Mouse (Mus musculus) cerebellum, adult (tissue): ENCODE data around the gene Nol12.

ENCODE experiments used
- ATAC-seq: cut with Nextera tagmentation; 2 replicates; pipeline ENCODE4 v1.9.2; 2017; ENCODE audit warnings: mild to moderate bottlenecking, moderate library complexity, mixed read lengths; ENCODE audit not compliant: insufficient number of reproducible peaks, low FRiP score, low TSS enrichment

Gene Nol12

DNA sequence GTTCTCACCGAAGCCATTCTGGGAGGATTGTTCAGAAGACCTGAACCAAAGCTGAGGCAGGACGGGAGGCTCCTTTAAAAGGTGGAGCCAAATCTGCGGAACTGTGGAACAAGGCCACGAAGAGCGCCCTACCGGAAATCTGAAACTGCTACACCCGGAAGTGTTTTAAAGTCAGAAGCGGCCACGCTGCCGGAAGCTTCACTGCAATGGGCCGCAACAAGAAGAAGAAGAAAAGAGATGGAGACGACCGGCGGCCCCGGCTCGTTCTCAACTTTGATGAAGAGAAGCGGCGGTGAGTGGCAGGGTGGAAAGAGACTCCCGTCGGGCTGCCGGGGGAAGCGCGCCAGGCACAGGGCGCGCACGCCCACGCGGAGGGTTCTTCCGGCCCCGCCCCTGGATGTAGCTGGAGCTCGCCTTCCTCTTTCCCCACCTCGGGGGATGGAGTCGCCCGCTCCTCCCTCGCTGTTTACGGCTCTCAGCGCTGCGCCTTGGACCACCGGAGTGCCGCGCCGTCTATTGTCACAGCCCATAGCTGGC lies at the start of gene Nol12:
TSS of gene Nol12 (plus strand) at position 150 of the 537 bp plus-strand sequence.
- peak; percentile 76 for ATAC-seq

DNA sequence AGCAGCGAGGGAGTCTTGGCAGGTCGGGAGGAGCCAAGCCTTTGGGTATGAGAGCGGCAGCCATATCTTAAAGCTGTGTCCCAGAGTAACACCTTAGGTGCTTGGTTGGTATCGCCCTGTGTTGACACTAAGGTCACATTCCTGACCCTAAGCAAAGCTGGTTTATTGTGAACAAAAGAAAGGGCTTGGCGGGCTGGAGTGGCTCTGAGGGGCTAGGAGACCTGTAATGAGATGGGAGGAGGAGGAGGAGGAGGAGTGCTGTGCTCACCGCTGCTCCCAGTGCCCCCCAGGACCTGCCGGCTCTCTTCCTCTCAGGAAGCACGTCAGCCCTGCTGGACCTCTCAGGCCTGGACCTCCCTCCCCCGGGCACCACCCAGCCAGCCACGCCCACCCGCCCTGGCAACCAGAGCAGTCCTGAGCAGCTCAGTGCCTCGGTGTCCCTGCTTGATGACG lies 45.3 kb upstream of the Nol12 start:
- no peak for ATAC-seq

DNA sequence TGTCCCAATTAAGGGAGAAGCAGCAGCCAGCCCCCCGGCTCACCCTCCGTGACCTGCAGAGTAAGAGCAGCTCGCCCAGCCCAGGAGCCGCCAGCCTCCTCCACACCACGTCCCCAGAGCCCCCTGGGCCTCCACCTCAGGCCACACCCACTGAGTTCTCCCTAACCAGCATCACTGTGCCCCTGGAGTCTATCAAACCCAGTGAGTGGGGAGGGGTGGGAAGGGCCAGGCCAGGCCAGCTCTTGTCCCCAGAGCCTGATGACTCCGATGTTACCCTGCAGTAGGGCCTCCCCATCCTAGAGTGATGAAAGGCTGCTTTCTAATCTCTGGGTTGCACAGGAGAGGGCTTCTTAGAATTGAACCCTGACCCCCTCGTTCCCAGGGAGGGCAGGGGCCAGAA lies 42.3 kb upstream of the Nol12 start:
- no peak for ATAC-seq

DNA sequence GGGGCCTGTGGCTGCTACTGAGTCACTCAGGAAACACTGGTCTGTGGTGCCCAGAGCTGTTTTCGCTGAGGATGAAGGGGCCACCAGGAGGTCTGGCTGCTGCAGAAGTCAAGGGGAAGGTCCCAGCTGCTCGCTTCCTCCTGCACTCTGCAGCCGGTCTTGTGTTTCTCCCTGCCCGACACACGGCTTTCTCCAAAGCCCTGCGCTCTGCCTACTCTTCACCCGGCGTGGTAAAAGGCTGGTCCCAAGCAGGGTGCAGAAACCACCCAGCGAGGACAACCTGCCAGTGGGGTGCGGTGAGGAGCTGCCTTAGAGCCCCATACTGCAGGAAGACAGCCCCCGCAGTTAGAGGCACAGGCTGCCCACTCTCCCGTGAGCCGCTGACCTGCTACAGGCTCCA lies 40.0 kb upstream of the Nol12 start:
- no peak for ATAC-seq

DNA sequence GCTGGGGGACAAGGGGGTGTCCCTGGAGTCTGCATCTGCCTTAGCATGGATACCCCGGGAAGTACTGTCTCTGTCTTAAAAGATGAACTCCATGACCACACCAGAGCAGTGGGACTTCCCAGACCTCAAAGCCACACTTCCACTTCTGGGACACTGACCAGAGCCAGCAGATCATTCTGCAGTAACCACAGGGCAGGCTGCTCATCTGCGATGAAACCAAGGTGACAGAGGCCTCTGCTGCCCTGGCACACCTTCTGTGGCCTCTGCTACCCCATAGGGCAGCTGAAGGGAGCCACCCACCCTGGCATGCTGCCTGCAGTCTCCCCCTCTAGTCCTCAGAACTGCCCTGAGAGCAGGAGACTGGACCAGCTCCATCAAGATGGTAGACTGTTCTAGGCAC lies 39.0 kb upstream of the Nol12 start:
- no peak for ATAC-seq

DNA sequence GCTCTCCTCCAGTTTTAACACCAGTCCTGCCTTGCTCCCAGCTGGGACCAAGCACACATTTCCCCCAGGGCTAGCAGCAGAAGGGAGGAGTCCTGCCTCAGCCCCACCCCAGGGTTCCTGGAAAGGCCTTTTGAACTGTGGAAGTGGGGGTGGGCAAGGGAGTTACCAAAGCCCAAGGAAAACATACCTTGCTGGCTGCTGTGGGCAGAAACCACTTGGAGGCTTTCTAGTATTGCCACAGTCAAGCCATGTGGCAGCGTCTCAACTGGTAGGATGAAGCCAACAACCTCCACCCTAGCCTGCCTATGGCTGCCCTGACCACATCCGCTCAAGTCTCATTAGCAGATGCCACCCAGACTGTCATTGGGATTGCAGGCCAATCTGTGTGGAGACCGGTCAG lies 38.6 kb upstream of the Nol12 start:
- ATAC-seq = no peak

DNA sequence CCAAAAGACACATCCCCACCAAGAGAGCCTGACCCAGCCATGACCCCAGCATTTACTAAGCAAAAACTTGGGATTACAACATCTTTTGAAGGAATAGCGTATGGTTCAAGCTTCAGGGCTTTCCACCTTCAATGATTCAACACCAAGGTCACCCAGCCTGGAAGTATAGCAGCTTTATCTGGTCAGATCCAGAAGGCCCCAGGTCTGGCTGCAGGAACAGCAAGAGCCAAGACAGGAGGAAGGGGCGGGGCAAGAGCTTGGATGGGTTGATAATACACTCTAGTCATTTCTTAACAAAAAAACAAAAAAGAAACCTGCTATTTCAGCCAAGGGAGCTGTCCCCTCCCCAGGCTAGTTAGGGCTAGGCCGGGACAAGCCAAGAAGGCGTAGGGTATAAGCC lies 37.2 kb upstream of the Nol12 start:
- ATAC-seq = no peak

DNA sequence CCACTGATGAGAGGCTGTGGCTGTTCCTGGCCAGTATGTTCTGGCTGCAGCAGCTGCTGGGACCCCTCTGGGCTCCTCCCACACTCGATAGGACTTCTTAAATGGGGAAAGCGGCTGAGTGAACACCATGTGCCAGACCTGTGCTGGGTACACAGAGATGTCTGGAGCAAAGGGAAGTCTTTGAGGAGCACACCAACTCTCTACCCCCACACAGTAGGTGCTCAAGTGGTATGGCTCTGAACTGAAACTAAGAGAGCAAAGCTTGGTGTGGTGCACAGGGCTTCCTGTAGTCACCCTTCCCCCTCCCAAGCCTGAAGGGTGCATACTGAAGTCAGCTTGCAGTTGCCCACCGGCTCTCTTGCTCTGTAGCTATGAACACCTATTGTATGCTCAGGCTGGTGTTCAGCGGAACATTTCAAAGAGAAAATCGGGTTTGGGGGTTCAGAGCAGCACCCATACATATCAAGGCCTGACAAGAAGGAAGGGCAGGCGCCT lies 36.2 kb upstream of the Nol12 start:
- no peak for ATAC-seq

DNA sequence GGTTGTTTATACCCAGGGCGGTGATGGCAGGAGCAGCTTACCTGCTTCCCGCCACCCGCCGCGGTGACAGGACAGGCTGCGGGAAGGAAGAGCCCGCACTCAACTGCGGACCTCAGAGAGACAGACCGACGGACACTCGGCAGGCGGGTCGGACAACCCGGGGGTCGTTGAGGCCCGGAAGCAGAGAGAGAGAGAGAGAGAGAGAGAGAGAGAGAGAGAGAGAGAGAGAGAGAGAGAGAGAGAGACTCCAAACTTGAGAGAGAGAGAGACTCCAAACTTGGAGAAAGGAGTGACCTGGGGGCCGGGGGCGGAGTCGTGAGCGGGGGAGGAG lies 35.4 kb upstream of the Nol12 start, which contains the start of gene Gm49510:
TSS of gene Gm49510 (plus strand) at position 259 of the 331 bp plus-strand sequence.
- no peak for ATAC-seq

DNA sequence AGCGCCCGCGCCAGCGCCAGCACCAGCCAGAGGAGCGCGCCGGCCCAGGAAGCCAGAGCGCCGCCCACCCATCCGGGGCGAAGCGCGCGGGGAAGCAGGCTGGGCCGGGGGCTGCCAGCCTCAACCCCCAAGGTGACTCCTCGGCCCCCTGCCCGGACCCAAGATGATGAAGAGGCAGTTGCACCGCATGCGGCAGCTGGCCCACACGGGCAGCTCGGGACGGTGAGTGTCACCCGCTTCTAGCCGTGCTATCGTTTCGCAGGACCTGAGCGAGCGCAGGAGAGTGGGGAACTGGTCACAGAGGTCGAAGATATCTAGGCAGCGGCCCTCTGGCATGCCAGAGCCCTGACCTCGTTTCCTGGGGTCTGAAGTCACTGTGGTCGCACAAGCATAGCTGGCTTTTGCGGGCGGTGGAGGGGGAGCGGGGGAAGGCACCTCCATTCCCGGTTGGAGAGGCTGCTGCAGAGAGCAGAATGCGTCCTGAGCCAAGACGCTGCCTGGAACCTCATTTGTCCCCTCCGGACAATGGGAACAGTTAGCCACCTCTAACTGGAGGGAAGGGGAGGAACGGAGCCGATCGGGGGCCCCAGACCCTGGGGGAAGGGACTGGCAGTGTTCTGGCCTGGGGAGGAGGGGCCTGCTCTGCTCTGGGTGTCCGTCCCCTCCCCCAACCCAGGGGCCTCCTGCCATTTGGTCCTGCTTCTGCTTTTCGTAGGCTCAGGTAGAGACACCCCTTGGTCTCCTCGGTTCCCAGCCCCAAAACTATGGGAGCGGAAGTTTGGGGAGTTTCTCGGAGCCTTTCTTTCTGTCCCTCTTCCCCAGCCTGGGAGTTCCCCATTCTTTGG lies 34.8 kb upstream of the Nol12 start, which contains the start of gene Sh3bp1:
TSS of gene Sh3bp1 (plus strand) at position 29 of the 845 bp plus-strand sequence.
- ATAC-seq = no peak

DNA sequence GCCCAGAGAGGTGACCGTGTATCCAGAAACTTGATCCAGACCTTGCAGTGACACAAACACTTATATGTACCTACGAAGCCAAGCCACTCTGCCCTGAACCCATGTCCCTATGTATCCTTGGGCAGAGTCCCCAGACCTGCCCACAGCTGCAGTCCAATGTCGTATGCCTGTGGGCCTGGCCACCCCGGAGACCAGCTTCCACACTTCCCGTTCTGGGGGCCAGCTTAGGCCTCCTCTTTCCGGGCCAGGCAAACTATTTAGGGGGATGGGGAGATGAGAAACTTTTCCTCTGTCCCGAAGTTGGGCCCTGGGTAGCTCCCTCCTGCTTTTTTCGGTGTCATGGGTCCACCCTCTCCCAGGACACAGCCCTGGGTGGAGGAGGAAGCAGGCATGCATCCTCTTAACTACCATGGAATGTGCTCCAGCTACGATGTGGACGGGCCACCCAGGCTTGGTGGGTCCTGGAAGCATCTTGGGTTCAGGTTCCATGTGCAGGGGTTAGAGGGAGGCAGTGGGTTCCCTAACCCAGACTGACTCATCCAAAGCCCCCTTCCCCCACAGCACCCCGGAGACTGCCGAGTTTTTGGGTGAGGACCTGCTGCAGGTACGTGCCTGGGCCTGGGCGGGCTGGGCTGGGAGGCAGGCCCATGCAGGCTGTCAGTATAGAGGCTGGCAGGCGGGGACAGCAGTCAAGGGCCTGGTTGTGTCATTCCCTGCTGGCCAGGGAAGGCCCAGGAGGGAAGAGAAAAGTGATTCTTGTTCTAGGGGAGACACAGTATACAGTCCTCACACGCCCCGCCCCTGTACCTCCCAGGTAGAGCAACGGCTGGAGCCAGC lies 33.9 kb upstream of the Nol12 start:
- no peak for ATAC-seq

DNA sequence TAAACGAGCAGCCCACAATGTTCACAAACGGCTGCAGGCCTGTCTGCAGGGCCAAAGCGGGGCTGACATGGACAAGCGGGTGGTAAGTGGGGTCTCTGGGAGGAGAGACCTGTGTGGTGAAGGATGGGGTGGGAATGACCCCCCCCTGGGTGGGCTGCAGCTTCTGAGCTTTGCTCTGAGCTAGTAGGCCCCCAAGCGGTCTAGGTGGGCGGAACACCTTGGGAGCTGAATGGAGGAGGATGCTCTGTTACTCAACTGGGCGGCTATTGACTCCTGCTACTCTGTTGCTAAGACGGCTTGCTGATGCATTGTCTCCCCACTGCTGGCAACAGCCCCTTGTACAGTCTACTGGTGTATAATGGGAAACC lies 33.3 kb upstream of the Nol12 start:
- ATAC-seq = no peak

DNA sequence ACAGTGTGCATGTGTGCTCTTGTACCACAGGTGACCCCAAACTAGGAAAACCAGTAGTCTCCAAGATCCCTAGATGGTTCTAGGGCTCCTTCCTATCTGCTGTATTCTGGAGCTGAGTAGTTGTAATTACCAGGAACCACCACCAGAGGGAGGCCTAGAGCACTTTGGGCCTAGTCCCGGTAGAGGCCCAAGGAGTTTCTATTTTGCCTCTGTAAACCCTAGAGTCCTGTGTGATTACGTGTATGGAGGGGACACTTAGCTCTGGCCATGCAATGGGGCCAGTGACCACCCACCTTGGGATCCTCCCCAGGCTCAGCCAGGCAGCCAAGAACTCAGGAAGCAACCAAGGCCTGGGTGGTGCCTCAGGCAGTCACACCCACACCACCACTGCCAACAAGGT lies 31.5 kb upstream of the Nol12 start:
- ATAC-seq = 0 out of 2 replicates have a peak, but pooled peaks have one; percentile 22

DNA sequence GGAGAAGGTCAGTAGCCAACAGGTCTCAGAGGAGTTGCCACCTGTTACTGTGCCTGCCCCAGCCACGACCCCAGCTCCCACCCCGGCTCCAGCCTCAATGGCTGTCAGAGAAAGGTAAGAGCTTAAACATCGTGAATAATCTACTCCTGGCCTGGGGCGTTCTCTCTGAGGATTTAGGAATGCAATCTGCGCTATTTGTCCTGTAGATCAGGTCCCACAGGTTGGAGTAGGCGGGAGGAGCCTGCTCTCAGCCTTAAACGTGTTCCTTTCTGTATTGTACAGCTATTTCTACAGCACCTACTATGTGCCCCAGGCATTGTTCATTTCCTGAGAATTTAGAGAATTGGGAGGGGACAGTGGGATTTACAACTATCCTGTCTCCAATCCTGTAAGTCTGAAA lies 26.3 kb upstream of the Nol12 start:
- no peak for ATAC-seq

DNA sequence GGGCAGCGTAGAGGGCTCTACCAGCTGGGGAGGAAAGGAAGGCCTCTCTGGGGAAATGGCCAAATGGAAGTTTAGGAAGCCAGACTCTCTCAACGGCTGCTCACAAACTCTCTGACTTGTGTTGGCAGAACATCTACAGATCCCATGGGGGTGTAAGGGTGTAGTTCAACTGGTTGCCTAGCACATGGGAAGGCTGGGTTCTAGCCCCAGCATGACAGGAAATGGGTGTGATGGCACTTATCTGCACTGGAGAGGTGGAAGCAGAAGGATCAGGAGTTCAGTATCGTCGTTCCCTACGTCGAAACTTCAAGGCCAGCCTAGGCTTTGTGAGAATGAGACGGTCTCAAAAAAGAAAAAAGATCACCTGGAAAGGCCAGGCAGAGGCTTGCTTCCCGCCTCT lies 25.8 kb upstream of the Nol12 start:
- ATAC-seq = no peak

DNA sequence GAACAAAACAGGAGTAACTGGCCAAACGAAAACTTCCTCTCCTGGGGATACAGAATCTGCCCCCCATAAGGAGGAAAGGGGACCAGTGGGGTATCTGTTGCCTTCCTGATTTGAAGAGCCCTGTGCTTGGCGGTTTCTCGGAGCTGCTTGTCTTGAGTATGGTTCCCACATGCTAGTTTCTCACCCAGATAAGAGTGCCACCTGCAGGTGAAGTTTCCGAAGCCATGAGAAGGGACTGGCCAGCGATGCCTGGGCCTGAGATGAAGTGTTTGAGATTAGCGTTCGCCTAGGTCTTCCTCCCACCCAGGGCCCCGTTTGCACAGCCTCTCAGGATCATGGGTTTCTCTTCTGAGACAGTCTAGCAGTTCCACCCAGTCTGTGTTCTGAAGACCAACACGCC lies 22.7 kb upstream of the Nol12 start:
- ATAC-seq = no peak

DNA sequence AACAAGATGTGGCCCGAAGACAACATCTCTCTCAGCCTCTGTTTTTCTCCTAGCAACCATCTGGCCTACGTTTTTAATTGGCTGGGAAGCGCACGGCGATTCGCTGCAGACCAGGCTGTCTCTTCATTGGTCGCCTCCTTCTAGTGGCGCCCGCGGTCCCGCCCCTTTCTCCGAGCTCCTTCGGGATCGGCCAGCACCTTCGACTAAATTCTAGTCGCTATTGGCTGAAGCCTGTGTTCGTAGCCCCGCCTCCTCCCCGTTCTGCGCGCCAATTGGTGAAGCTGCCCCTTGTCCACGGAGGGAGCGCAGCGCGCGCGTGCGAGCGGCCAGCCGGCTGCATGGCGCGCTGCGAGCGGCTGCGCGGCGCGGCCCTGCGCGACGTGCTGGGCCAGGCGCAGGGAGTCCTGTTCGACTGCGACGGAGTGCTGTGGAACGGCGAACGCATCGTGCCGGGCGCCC lies 21.1 kb upstream of the Nol12 start, which contains the start of gene Pdxp:
TSS of gene Pdxp (plus strand) at position 288 of the 459 bp plus-strand sequence.
- peak; percentile 87 for ATAC-seq

DNA sequence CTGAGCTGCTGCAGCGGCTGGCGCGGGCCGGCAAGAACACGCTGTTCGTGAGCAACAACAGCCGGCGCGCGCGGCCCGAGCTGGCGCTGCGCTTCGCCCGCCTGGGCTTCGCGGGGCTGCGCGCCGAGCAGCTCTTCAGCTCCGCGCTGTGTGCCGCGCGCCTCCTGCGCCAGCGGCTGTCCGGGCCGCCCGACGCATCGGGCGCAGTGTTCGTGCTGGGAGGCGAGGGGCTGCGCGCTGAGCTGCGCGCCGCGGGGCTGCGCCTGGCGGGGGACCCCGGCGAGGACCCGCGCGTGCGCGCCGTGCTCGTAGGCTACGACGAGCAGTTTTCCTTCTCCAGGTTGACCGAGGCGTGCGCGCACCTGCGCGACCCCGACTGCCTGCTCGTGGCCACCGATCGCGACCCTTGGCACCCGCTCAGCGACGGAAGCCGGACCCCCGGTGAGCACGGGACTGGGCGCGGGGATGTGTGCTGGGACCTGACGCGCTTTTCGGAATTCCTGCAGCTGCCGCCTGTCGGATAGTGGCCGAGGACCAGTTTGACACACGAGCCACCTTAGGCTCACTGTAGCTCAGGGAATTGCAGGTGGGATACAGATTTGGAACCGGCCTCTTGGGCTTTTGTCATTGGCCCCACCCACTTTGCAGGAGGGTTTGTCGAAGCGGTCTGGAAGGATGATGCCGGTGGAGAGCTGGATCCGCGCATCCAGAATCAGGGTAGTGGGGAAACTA lies 20.5 kb upstream of the Nol12 start:
- peak; percentile 17; the same call in 1 of the 2 replicates for ATAC-seq

DNA sequence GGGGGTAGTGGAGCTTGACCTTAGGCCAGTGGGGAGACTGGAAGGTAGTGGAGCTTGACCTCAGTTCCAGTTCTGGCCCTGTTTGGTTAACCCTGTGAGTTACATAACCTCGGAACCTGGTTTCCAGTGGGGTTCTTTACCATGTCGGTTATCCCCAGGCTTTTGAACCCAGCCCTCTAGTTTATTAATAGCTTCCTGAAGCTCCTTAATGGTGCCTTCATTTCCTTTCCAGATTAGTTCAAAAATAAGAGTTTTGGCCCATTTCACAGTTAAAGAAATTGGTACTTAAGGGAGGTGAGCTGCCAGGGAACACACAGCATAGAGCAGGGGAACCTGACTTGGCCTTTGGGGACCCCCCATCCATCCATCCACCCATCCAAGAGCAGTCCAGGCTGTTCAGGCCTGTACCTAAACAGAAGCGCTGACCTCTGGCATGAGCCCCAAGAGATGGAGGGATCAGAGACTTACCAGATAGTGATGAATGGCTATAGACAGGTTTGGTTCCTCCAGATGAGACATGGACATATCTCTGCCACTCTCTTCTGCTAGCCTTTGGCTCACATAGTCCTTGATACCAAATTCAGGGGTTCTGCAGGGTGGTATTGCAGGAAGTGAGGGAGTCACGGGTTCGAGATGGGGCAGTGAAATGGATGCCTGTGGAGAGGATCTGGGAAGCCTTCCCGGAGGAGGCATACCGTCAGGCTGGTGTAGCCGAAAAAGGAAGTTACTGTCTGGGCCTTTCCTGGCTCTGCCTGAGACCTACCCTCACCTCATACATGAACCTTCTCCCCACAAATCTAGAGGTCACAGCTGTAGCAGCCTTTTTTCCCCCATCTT lies 19.7 kb upstream of the Nol12 start:
- ATAC-seq = no peak
